Mouse (Mus musculus) liver, postnatal 0 days (tissue): ENCODE measurements around the gene Rgcc.

ENCODE experiments used
- CTCF ChIP-seq: sonication (generic); IDR thresholded peaks from 2 replicates; pipeline ENCODE4 v1.5.1; 2016; ENCODE audit warnings: antibody characterized with exemption, low read depth
- EP300 ChIP-seq: IDR thresholded peaks from 2 replicates; pipeline ENCODE4 v1.6.1; 2016; ENCODE audit warnings: antibody characterized with exemption, low read depth, mild to moderate bottlenecking

GRCm38 (mm10) chr14:79293119-79293780, 8.2 kb downstream of the Rgcc start:
- no peak for TF ChIP-seq CTCF
- no peak for TF ChIP-seq EP300
